In the genomic region with DNA sequence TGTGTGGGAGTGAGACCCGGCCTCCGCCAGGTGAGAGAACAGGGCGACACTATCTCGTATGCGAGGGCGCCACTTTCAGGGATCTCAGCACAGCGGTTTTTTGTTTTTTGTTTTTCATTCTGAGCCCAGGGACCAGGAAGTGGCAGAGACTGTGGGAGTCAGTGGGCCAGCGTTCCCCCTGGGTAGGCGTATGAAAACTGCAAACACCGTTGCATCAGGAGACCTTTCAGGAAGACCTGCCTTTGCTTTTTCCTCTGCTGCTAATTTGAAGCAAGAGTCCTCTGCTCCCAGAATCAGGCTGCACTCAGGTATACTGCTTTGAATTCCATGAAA, we compare ENCODE assay signal across 8 mouse cellular contexts. TPM values are rescaled to one million over a fixed set of nuclear protein-coding genes. Genes with fewer than 3 reads are reported as not detected.
DNase-seq lines count a peak whose midpoint lies in the region; ATAC-seq and TF ChIP-seq lines count a peak whose summit lies in the region.

No protein-coding gene starts in this region.

- TF ChIP-seq CTCF in cortical plate, adult 2 months (IDR thresholded peaks at IDR 0.05; ENCODE audit: extremely low read depth, insufficient read depth, low read length) = no peak

- H3K4me2 ChIP-seq in kidney, embryonic 14.5 days (replicated peaks; ENCODE audit: low read depth, low read length) = peak overlapping the region; percentile 67
- H3K4me2 ChIP-seq in hindbrain, embryonic 12.5 days (replicated peaks) = peak overlapping the region; percentile 94
- H3K4me2 ChIP-seq in midbrain, embryonic 11.5 days = peak overlapping the region; percentile 92

- no peaks in the 10 kb centered on the region for H3K27me3 ChIP-seq in kidney, embryonic 14.5 days (ENCODE audit: control insufficient read depth, insufficient read depth, low read length)
- H3K27me3 ChIP-seq in hindbrain, embryonic 12.5 days = peaks cover 12% of the 10 kb centered on the region; the same call in 1 of the 2 replicates
- no peaks in the 10 kb centered on the region; the same call in 1 of the 2 replicates for H3K27me3 ChIP-seq in midbrain, embryonic 11.5 days (ENCODE audit: control insufficient read depth, insufficient read depth, low read length)

- H3K36me3 ChIP-seq in kidney, embryonic 14.5 days (ENCODE audit: control insufficient read depth, insufficient read depth, low read length) = no peaks in the 10 kb centered on the region
- no peaks in the 10 kb centered on the region for H3K36me3 ChIP-seq in hindbrain, embryonic 12.5 days
- H3K36me3 ChIP-seq in midbrain, embryonic 11.5 days (ENCODE audit: control insufficient read depth, insufficient read depth, low read length) = no peaks in the 10 kb centered on the region

- peaks cover 6% of the 10 kb centered on the region; the same call in 1 of the 2 replicates for H3K4me1 ChIP-seq in kidney, embryonic 14.5 days (ENCODE audit: control insufficient read depth, insufficient read depth, low read length)
- H3K4me1 ChIP-seq in cortical plate, adult 2 months (ENCODE audit: control insufficient read depth, insufficient read depth, low read length) = no peaks in the 10 kb centered on the region
- H3K4me1 ChIP-seq in hindbrain, embryonic 12.5 days = peaks cover 9% of the 10 kb centered on the region
- 0 out of 2 replicates have a peak, but pooled peaks cover 5% of the 10 kb centered on the region for H3K4me1 ChIP-seq in midbrain, embryonic 11.5 days (ENCODE audit: control insufficient read depth, insufficient read depth, low read length)

- WGBS in kidney, embryonic 14.5 days = 2% methylated on average over 10 of the region's 10 CpGs
- 4% methylated on average over 10 of the region's 10 CpGs for WGBS in hindbrain, embryonic 12.5 days
- 5% methylated on average over 10 of the region's 10 CpGs for WGBS in midbrain, embryonic 11.5 days

- H3K9ac ChIP-seq in kidney, embryonic 14.5 days (ENCODE audit: low read depth, low read length) = peak overlapping the region; percentile 44; the same call in 1 of the 2 replicates
- peak overlapping the region; percentile 54 for H3K9ac ChIP-seq in hindbrain, embryonic 12.5 days
- H3K9ac ChIP-seq in midbrain, embryonic 11.5 days (ENCODE audit: low read length) = peak overlapping the region; percentile 48

- ATAC-seq in kidney, embryonic 14.5 days (ENCODE audit: low FRiP score, low TSS enrichment) = no peak; the same call in 1 of the 2 replicates
- no peak for ATAC-seq in hindbrain, embryonic 12.5 days (ENCODE audit: low FRiP score)
- no peak for ATAC-seq in midbrain, embryonic 11.5 days (ENCODE audit: low FRiP score)

- DNase-seq in kidney, postnatal 25 days = no peak
- peak; percentile 84 for DNase-seq in midbrain, embryonic 11.5 days (ENCODE audit: low spot score, missing footprints)
- DNase-seq in urinary bladder, postnatal 14 days (ENCODE audit: low spot score) = no peak
- DNase-seq in gastrocnemius, adult 8-10 months (ENCODE audit: low spot score in 2 of 2) = no peak
- DNase-seq in frontal cortex, postnatal 36 days (ENCODE audit: low spot score in 2 of 2) = no peak

- peak overlapping the region; percentile 48 for H3K4me3 ChIP-seq in kidney, embryonic 14.5 days (ENCODE audit: low read length)
- peak overlapping the region; percentile 64 for H3K4me3 ChIP-seq in cortical plate, adult 2 months (ENCODE audit: insufficient read depth, low read length)
- peak overlapping the region; percentile 51 for H3K4me3 ChIP-seq in hindbrain, embryonic 12.5 days
- peak overlapping the region; percentile 49 for H3K4me3 ChIP-seq in midbrain, embryonic 11.5 days (ENCODE audit: low read depth, low read length)

- no peak for TF ChIP-seq POLR2A in cortical plate, adult 2 months (IDR thresholded peaks at IDR 0.05; ENCODE audit: extremely low read depth, insufficient read depth, low read length)

- no peak overlapping the region for H3K27ac ChIP-seq in kidney, embryonic 14.5 days (ENCODE audit: low read depth, low read length)
- H3K27ac ChIP-seq in cortical plate, adult 2 months (ENCODE audit: insufficient read depth, low read length) = no peak overlapping the region
- no peak overlapping the region for H3K27ac ChIP-seq in hindbrain, embryonic 12.5 days
- H3K27ac ChIP-seq in midbrain, embryonic 11.5 days (ENCODE audit: low read depth, low read length) = no peak overlapping the region

- no peaks in the 10 kb centered on the region for H3K9me3 ChIP-seq in kidney, embryonic 14.5 days (ENCODE audit: control insufficient read depth, low read length)
- H3K9me3 ChIP-seq in hindbrain, embryonic 12.5 days (replicated peaks) = no peaks in the 10 kb centered on the region
- H3K9me3 ChIP-seq in midbrain, embryonic 11.5 days (ENCODE audit: control insufficient read depth, low read length) = no peaks in the 10 kb centered on the region

RNA-seq across cellular contexts. Expression of gene Slco4c1, which starts 0.4 kb away (rescaled TPM):
- 6.6 and 11.9 TPM in 2 replicates for polyA plus RNA-seq in kidney, embryonic 14.5 days (2014; fragmentation: Nextera tagmentation; extraction: Ambion mirVana)
- polyA plus RNA-seq in cortical plate, adult 2 months (2012; rRNA removed) = 2.0 TPM in 2 replicates
- polyA plus RNA-seq in hindbrain, embryonic 12.5 days (2016; fragmentation: Nextera tagmentation; extraction: Ambion mirVana) = 0.05 and 0.08 TPM in 2 replicates
- 0.04 TPM in 1 of 2 replicates, not detected in the other for polyA plus RNA-seq in midbrain, embryonic 11.5 days (2014; fragmentation: Nextera tagmentation; extraction: Ambion mirVana)
- total RNA-seq in gastrocnemius, adult 8-10 months (2022) = not detected
